Mouse (Mus musculus) lung, adult 18-20 months (tissue): ENCODE results near the gene Tenm3.
"Not testable (repeated sequence)": the region's sequence is repeated elsewhere in the genome, so short reads cannot be mapped to it uniquely, and the experiment has no call there.

ENCODE experiments used
- DNase-seq, 2 experiments: peaks; one replicate each; pipeline ENCODE4 v3.0.0; 2022; ENCODE audit warnings: mixed read lengths in 2 of 2

The Tenm3 gene

DNA sequence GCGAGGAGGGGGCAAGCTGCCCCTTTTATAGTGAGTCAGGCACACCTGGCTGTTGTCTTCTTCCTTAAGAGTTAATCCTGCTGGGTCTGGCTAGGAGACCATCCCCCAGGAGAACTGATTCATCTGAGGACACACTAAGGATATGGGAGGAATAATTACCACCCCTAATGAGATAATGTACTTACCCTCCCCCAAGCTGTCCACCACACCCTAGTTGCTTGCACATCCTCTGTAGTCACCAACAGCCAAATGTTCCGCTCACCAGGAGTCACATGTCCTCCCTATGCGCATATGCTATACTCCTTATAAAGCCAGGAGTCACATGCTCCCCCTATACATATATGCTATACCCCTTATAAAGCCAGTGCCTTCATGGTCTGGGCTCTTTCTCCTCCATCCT lies 662.8 kb downstream of the Tenm3 start:
- DNase-seq = no peak

DNA sequence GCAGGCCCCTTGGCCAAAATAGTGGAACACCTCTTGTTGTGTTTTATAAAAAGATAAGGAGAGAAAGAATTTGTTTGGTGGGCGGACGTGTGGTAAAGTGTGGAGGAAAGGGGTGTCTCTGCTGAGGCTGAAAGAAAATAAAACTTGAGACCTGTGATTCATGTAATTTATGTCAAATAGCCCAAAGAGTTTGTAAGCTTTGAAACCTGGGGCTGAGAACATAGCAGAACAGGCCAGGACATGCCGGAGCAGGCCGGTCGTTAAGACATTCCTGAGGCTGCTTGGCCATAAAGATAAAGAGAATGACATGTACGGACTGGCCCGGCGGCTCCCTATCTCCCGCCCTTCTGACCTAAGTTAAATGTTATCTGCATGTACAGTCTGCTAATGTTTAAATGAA lies 663.6 kb downstream of the Tenm3 start:
- DNase-seq = not testable (repeated sequence)

DNA sequence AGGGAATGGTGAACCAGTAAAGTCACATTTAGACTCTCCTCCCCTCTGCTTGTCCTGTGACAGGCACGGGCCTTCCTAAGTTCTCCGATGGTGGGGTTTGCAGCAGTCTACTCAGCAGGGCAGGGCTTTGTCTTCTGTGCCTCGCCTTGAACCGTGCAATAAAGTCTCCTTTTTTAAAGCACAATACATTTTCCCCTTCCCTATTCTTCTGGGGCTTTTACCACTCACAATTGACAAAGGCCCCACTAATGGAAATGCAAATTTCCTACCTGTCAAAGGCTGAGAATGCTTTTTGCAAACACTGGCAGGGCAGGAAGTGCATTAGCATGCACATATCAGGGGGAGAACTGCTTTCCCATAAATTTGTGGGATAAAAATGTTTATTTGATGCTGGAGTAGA lies 664.8 kb downstream of the Tenm3 start:
- DNase-seq = no peak

DNA sequence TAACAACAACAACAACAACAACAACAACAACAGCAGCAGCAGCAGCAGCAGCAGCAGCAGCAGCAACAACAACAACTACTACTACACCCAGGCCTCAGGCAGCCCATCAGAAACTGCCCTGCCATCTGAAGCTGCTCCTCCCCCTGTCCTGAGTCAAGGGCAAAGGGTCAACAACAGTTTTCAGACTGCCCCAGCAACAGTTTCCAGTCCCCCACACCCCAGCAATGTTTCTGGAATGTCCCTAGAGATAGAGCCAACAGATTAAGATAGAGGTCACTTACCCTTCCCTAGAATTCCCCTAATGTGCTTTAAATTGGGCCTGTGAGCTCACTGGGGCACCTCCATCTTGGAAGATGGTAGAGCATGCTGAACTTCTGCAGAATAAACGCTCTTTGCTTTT lies 665.9 kb downstream of the Tenm3 start:
- no peak for DNase-seq
